Mouse (Mus musculus): ENCODE data around the gene Tmem54. TPM values are rescaled to one million over a fixed set of nuclear protein-coding genes. Genes with fewer than 3 reads are reported as not detected.

Tmem54 gene
- polyA plus RNA-seq, 1 experiment from 2014 or later, result 7.3 TPM

GRCm38 (mm10) chr4:129125736-129126451 lies 20.5 kb downstream of the Tmem54 start:
- H3K4me3 ChIP-seq, result peak overlapping the region; percentile 31

GRCm38 (mm10) chr4:129128582-129129338 lies 23.4 kb downstream of the Tmem54 start:
- peaks cover 38% of the 10 kb centered on the region for H3K27me3 ChIP-seq (ENCODE audit: low read depth, poor library complexity, severe bottlenecking)
- H3K36me3 ChIP-seq, result no peaks in the 10 kb centered on the region
- peaks cover 51% of the 10 kb centered on the region for H3K4me1 ChIP-seq
- H3K4me3 ChIP-seq, result no peak overlapping the region
- no peaks in the 10 kb centered on the region for H3K9me3 ChIP-seq (replicated peaks)
- H3K27ac ChIP-seq, result no peak overlapping the region
- WGBS, result 69% methylated on average over 13 of the region's 13 CpGs
- DNase-seq (ENCODE audit: low spot score), result no peak

More at GRCm38 (mm10) chr4:129125736-129126451, 20.5 kb downstream of the Tmem54 start:
- Histone ChIP-seq H3K4me1 (peaks cover 55% of the 10 kb centered on the region), H3K9me3 (replicated peaks) (no peaks in the 10 kb centered on the region), H3K36me3 (no peaks in the 10 kb centered on the region), H3K27me3 (ENCODE audit: low read depth, poor library complexity, severe bottlenecking) (peaks cover 61% of the 10 kb centered on the region), H3K27ac (no peak overlapping the region)
- DNase-seq (ENCODE audit: low spot score), result no peak
- 19% methylated on average over 19 of the region's 19 CpGs for WGBS

DNA sequence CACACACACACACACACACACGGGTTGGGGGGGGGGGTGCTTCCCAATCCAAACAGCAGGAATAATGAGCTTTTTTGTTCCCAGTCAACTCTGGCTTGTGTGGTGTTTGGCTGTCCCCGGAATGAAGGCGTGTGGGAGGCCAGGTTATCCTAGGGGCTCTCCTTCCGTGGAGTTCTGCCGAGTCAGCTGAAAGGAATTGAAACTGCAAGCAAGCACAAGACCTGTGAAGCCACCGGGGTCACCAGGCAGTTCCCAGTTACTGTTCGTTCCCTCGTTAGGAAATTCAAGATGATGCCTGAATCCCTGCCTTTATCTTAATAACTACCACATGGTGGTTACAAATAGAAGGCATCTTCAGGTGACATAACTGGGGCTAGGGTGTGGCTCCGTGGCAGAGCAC lies 24.0 kb downstream of the Tmem54 start:
- peaks cover 51% of the 10 kb centered on the region for H3K4me1 ChIP-seq
- H3K27ac ChIP-seq, result no peak overlapping the region
- H3K4me3 ChIP-seq, result no peak overlapping the region
- DNase-seq (ENCODE audit: low spot score), result no peak
- no peaks in the 10 kb centered on the region for H3K9me3 ChIP-seq (replicated peaks)
- H3K27me3 ChIP-seq (ENCODE audit: low read depth, poor library complexity, severe bottlenecking), result peaks cover 32% of the 10 kb centered on the region
- H3K36me3 ChIP-seq, result no peaks in the 10 kb centered on the region
- WGBS, result 41% methylated on average over 9 of the region's 9 CpGs

- H3K27ac ChIP-seq, result peak overlapping the region; percentile 86
- peaks cover 51% of the 10 kb centered on the region for H3K4me1 ChIP-seq
- WGBS, result 2% methylated on average over 8 of the region's 8 CpGs
- no peaks in the 10 kb centered on the region for H3K36me3 ChIP-seq
- peaks cover 26% of the 10 kb centered on the region for H3K27me3 ChIP-seq (ENCODE audit: low read depth, poor library complexity, severe bottlenecking)
- peak; percentile 86 for DNase-seq (ENCODE audit: low spot score)
- no peaks in the 10 kb centered on the region for H3K9me3 ChIP-seq (replicated peaks)
- H3K4me3 ChIP-seq, result peak overlapping the region; percentile 49
Measured at GRCm38 (mm10) chr4:129130149-129130548, 24.8 kb downstream of the Tmem54 start.

DNA sequence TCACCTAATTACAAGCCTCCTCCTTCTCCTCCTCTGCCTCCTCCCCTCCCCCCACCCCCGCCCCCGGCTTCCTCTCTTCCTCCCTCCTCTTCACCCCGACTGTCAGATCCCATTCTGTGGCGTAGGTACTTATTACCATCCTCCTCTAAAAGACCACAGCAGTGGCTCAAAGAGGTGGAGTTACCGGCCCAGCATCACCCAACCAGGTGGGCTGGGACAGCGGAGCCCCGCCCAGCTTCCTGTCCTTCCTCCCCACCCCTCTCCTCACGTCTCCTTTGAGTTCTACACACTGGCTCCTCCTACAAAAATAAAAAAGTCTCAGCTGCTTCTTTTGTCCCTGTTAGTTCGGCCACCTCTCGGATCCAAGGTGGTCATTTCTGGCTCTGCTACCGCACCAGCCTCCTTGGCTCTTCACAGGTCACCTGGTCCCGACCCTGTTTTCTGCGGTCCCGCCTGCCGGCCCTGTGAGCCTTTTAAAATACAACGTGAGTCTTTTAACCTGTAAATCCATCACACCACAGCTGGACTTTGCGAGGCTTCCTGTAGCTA lies 25.5 kb downstream of the Tmem54 start:
- peak overlapping the region; percentile 49 for H3K4me3 ChIP-seq
- peak overlapping the region; percentile 86 for H3K27ac ChIP-seq
- H3K4me1 ChIP-seq, result peaks cover 50% of the 10 kb centered on the region
- H3K27me3 ChIP-seq (ENCODE audit: low read depth, poor library complexity, severe bottlenecking), result peaks cover 26% of the 10 kb centered on the region
- H3K9me3 ChIP-seq (replicated peaks), result no peaks in the 10 kb centered on the region
- no peaks in the 10 kb centered on the region for H3K36me3 ChIP-seq
- WGBS, result 2% methylated on average over 17 of the region's 17 CpGs
- peak; percentile 70 for DNase-seq (ENCODE audit: low spot score)

DNA sequence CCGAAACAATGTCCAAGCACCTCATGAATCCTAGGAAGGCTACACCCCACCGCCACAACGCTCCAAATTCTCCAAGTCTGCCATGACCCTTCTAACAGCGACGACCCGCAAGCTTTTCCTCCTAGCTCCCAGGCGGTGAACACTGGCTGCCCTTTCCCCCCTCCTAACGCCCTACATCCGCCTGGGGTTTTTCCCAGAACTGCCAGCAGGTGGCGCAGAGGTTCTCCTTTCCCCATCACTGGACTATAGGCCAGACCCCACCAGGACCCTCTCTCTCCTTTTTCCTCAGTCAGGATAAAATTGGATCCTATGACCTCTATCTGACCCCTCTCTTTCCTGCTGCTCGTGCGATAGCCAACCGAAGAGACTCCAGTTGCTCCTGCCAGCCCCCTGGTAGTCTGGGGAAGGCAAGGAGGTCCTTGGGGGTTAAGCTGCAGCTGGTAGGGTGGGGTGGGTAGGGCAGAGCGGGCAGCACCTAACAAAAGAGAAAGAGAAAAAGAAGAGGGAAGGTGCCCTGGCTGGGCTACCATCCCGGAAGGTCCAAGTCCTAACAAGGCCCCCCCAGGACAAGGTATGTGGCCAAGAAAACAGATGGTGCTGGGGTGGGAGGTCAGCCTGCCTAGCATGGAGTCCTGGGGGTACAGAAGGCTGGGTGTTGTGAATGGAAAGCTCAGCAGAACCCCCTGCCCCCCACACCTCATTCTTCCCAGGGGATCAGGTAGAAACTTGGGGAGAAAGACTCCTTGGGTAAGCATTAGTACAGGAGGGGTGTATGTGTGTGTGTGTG lies 29.6 kb downstream of the Tmem54 start:
- Histone ChIP-seq H3K9me3 (replicated peaks) (no peaks in the 10 kb centered on the region), H3K27me3 (ENCODE audit: low read depth, poor library complexity, severe bottlenecking) (peaks cover 54% of the 10 kb centered on the region), H3K27ac (peak overlapping the region; percentile 70), H3K36me3 (no peaks in the 10 kb centered on the region), H3K4me3 (peak overlapping the region; percentile 24), H3K4me1 (peaks cover 43% of the 10 kb centered on the region)
- peak; percentile 94 for DNase-seq (ENCODE audit: low spot score)
- 9% methylated on average over 15 of the region's 15 CpGs for WGBS

- Histone ChIP-seq H3K27ac (no peak overlapping the region), H3K27me3 (ENCODE audit: low read depth, poor library complexity, severe bottlenecking) (peaks cover 55% of the 10 kb centered on the region), H3K9me3 (replicated peaks) (no peaks in the 10 kb centered on the region), H3K36me3 (no peaks in the 10 kb centered on the region), H3K4me1 (peaks cover 36% of the 10 kb centered on the region), H3K4me3 (no peak overlapping the region)
- DNase-seq (ENCODE audit: low spot score), result no peak
- 47% methylated on average over 2 of the region's 2 CpGs for WGBS
Measured at GRCm38 (mm10) chr4:129135637-129136036, 30.3 kb downstream of the Tmem54 start.

DNA sequence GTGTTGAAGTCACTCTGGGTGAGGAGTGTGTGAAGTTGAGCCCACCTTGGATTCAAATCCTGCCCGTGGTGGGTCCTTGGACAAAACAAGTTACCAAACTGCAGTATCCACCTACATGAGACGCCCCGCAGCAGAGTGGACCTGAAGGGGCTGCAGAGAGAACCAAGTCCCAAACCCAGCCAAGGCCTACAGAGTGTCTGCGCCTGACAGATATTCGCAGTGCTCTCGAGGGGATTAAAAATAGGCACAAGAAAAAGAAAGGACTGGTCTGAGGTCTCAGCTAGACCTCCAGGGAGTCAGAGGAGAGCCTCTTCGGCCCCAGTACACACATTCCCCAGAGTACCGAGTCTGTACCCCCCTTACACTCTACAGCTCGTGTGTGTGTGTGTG lies 30.8 kb downstream of the Tmem54 start:
- no peak for DNase-seq (ENCODE audit: low spot score)
- Histone ChIP-seq H3K36me3 (no peaks in the 10 kb centered on the region), H3K4me3 (peak overlapping the region; percentile 68), H3K27me3 (ENCODE audit: low read depth, poor library complexity, severe bottlenecking) (peaks cover 55% of the 10 kb centered on the region), H3K9me3 (replicated peaks) (no peaks in the 10 kb centered on the region), H3K27ac (peak overlapping the region; percentile 82), H3K4me1 (peaks cover 31% of the 10 kb centered on the region)
- 33% methylated on average over 9 of the region's 9 CpGs for whole genome bisulfite sequencing

- no peaks in the 10 kb centered on the region for H3K36me3 ChIP-seq
- H3K4me1 ChIP-seq, result peaks cover 28% of the 10 kb centered on the region
- no peaks in the 10 kb centered on the region for H3K9me3 ChIP-seq (replicated peaks)
- DNase-seq (ENCODE audit: low spot score), result peak; percentile 64
- H3K27me3 ChIP-seq (ENCODE audit: low read depth, poor library complexity, severe bottlenecking), result peaks cover 55% of the 10 kb centered on the region
- peak within 1 kb of the TSS; percentile 68 for H3K4me3 ChIP-seq
- H3K27ac ChIP-seq, result peak within 1 kb of the TSS; percentile 82
- WGBS, result 10% methylated on average over 67 of the region's 80 CpGs
Measured at GRCm38 (mm10) chr4:129136579-129137391, 31.4 kb downstream of the Tmem54 start, which contains the start of gene Fndc5. Fndc5 (plus strand) TSS chr4:129136999.

DNA sequence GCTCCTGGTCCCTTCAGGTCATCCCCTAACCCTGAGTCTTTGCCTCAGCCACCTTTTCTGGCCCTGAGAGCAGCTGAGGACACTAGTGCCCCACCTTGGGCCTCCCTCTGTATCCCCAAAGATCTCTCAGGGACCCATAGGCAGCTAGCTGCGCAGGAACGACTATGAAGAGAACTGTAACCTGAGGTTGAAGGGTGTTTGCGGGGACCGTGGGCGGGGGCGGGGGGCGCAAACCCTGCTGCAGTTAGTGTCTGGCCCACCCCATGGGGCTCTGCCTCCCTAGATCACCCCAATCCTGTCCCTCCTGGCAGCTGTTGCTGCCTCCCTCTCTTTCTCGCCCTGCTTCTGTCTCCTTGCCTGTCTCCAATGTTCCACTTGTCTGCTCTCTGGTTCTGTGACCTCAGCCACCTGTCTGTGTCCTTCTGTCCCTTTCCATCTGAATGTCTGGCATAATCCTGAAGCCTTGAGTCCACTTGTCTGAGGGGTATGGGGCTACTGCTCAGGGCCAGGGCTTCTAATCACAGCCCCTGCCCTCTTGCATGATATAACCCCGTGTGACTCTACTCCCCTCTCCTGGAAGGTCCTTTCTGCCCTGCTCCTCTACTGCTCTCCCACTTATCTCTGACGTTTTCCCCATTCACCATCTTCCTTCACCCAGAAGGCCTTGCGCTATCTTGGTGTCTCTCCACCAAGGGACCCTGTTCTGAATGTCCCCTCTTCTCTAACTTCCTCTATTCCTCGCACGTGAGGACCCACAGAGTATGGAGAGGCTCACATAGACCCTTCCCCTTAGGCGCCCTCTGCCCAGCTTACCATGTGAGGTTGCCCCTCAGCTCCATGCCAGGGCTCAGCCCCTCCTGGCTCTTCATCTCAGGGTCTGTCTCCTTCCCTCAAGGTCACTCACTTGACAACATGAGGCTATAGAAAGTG lies 32.3 kb downstream of the Tmem54 start:
- peak overlapping the region; percentile 82 for H3K27ac ChIP-seq
- peak overlapping the region; percentile 68 for H3K4me3 ChIP-seq
- 41% methylated on average over 14 of the region's 14 CpGs for WGBS
- DNase-seq (ENCODE audit: low spot score), result no peak
- H3K27me3 ChIP-seq (ENCODE audit: low read depth, poor library complexity, severe bottlenecking), result peaks cover 49% of the 10 kb centered on the region
- H3K9me3 ChIP-seq (replicated peaks), result no peaks in the 10 kb centered on the region
- peaks cover 28% of the 10 kb centered on the region for H3K4me1 ChIP-seq
- no peaks in the 10 kb centered on the region for H3K36me3 ChIP-seq

- Histone ChIP-seq H3K36me3 (peaks cover 8% of the 10 kb centered on the region), H3K9me3 (replicated peaks) (no peaks in the 10 kb centered on the region), H3K4me3 (no peak overlapping the region), H3K27ac (no peak overlapping the region), H3K4me1 (peaks cover 26% of the 10 kb centered on the region), H3K27me3 (ENCODE audit: low read depth, poor library complexity, severe bottlenecking) (peaks cover 49% of the 10 kb centered on the region)
- WGBS, result 83% methylated on average over 5 of the region's 5 CpGs
- DNase-seq (ENCODE audit: low spot score), result no peak
Measured at GRCm38 (mm10) chr4:129139642-129140041, 34.3 kb downstream of the Tmem54 start.
